Mouse (Mus musculus): ENCODE results near the gene Cplx1.

- no peak for TF ChIP-seq CTCF (IDR thresholded peaks at IDR 0.05; ENCODE audit: control insufficient read depth, insufficient read depth, insufficient replicate concordance, low read depth, low read length)
- TF ChIP-seq POLR2A (IDR thresholded peaks at IDR 0.05; ENCODE audit: control insufficient read depth, low read depth, low read length) = no peak
These were observed 12.7 kb upstream of the Cplx1 start for GRCm38 (mm10) chr5:108562483-108562882.
